Mouse (Mus musculus) testis, adult 2 months (tissue): Measurements from ENCODE around the gene Lztr1.

Source experiments
- CTCF ChIP-seq: fragments of 200-500 bp; IDR thresholded peaks from 2 replicates; pipeline ENCODE4 v1.5.1; 2012; ENCODE audit warnings: low read depth, mild to moderate bottlenecking, inconsistent platforms, low read length, moderate library complexity; ENCODE audit not compliant: control insufficient read depth, insufficient read depth, insufficient replicate concordance
- POLR2A ChIP-seq: fragments of 200-500 bp; IDR thresholded peaks from 2 replicates; pipeline ENCODE4 v1.6.1; 2012; ENCODE audit warnings: low read depth, mild to moderate bottlenecking, inconsistent platforms, low read length, moderate library complexity; ENCODE audit not compliant: control insufficient read depth

GRCm38 (mm10) chr16:17502681-17503080 lies 5.8 kb upstream of the Lztr1 start:
- TF ChIP-seq CTCF (no peak), POLR2A (no peak)
